Mouse (Mus musculus): ENCODE measurements around the gene Tspan3.

The Tspan3 gene

DNA sequence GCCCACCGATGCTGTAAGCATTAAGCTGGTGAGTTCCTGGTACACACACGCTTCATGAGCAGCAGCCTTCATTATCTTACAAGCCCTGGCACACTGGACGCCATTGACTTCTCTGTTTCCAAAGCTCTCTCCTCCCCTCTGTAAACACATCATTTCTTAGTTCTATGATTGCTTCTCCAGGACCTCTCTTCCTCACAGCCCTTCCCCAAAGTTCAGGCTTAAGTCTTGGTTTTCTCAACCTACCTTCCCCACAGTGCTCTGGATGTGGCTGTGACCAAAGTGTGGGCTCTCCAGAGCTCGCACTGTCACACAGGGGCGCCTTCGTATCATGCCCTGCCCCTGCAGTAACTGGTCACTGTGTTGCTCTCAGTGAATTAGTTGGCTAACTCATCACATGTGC, at the start of gene Tspan3:
TSS of gene Tspan3 (minus strand) at position 101 of the 400 bp plus-strand sequence.
- DNase-seq (ENCODE audit: low spot score) = no peak

- DNase-seq (ENCODE audit: low spot score) = peak; percentile 17
These were observed 48.4 kb upstream of the Tspan3 start for GRCm38 (mm10) chr9:56213451-56214291.

GRCm38 (mm10) chr9:56208817-56209216, 43.5 kb upstream of the Tspan3 start:
- peak; percentile 45 for DNase-seq (ENCODE audit: low spot score)

- no peak for DNase-seq (ENCODE audit: low spot score)
These were observed 42.2 kb upstream of the Tspan3 start for GRCm38 (mm10) chr9:56207516-56207915.

DNA sequence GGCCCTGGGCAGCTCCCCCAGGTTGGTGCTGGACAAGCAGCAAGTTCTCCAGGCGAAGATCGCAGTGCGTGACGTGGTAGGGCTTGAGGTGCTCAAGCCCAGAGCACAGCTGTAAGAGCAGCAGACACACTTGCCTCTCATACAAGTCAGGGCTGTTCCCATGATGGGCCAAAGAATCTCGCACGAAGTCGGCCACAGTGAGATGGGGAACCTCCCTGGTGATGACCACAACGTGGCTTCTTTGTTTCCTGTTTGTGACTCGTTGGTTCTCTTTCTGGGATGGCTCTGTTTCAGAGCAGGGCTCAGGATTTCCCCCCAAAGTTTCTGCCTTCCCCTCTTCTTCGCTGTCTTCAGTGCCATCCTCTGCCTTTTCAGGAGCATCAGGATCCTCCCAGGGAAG, 41.8 kb upstream of the Tspan3 start:
- DNase-seq (ENCODE audit: low spot score) = peak; percentile 18

DNA sequence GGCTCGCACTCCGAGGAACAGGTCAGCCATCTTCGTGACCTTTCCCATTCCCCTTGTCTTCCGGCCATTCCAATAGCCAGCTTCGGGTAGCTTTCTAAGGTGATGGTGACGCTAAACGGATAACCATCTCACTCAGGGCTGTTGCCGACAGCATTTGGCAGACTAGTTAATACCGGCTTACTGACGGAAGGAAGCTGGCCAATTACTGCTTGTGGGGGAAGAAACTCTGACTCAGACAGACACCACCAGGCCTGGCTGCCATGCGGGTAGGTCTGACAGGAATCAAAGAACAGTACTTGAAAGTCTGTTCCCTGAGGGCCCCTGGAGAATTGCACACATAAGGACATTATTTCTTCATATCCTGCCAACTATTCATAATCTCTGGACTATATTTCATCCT, 40.1 kb upstream of the Tspan3 start:
- DNase-seq (ENCODE audit: low spot score) = no peak

DNA sequence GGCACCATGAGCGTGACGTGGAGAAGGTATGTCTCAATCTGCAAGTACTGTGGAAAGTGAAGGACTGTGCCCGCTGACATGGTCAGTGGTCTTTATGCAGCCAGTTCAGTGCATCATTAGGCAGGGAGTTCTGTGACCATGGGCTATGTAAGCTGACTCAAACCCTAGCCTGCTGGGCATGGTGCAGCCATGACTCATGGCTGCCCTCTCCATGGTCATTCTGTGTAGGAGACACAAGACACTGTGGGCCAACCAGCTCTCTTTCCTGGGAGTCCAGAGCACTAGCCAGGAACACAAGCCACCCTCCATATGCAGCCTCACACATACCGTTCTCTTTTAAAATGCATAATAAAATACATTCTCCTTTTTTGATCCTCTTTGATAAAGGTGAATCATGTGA, 39.0 kb upstream of the Tspan3 start:
- no peak for DNase-seq (ENCODE audit: low spot score)

GRCm38 (mm10) chr9:56200645-56201314, 35.5 kb upstream of the Tspan3 start:
- DNase-seq (ENCODE audit: low spot score) = peak; percentile 76

DNA sequence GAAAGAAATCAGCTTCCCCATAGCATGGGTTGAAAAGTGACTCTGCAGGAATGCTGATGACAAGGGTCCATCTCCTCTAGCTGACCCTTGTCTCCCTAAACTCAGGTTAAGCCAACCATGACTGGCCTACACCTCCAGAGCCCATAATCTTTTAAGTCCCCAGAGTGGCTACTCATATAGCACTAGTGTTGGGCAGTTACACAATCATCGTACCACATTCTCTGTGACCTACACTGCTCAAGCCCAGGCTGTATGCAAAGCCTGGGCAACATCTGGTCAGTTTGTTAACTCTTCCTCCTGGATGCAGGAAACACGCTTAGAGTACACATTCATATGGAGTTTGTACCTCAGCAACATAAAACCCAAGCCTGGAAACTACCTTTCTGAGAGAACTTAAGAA, 34.9 kb upstream of the Tspan3 start:
- DNase-seq (ENCODE audit: low spot score) = no peak

GRCm38 (mm10) chr9:56196921-56197320, 31.6 kb upstream of the Tspan3 start:
- DNase-seq (ENCODE audit: low spot score) = no peak

GRCm38 (mm10) chr9:56195193-56195592, 29.9 kb upstream of the Tspan3 start:
- DNase-seq (ENCODE audit: low spot score) = no peak

GRCm38 (mm10) chr9:56191498-56192455, 26.5 kb upstream of the Tspan3 start:
- DNase-seq (ENCODE audit: low spot score) = no peak

DNA sequence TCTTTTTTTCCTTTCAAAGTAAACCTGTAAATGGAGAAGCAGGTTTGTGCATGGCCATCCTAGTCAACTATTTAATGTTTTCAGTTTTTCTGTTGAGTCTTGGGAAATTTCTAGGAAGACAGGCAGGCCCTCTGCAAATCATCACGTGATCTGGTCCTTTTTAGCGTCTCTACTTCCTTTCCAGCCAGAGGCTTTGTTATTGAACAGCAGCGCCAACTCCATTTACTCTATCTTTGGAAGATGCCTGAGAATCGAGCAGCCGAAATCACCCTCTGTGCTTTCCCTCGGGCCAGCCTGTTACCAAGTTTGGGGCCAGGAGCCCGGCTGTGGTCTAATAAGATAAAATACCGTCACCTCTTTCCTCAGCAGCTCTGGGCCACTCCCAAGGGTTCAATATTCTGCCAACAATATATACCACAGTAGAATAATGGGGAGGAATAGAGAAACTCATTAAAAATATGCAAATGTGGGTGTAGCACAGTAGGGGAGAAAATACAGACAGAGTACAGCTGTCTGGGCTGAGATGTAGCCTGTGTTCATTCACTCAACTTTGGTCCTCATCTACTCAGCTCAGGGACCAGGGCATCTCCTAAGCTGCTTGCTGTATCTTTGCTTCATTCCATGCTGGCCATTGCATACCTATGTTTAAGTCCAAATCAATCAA, 15.0 kb upstream of the Tspan3 start:
- DNase-seq (ENCODE audit: low spot score) = no peak

GRCm38 (mm10) chr9:56179416-56180117, 14.3 kb upstream of the Tspan3 start:
- DNase-seq (ENCODE audit: low spot score) = no peak

DNA sequence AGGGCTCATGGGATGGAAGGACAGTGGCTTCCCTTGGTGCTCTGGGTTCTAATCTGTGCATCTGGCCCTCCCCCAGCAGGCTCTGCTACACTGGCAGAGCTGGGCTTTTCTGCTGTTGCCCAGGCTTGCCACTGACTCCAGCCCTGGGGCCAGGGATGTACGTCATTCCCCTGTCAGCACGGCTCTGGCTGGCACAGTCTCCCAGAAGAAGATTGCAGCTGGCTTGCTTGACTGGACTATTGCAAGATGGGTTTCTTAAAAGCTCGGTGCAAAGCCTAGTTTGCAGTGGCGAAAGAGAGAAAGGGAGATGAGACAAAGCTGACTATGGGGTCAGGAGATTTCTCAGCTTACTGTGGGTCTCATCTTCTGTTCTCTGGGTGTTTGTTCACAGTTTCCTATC, 12.1 kb upstream of the Tspan3 start:
- no peak for DNase-seq (ENCODE audit: low spot score)

DNA sequence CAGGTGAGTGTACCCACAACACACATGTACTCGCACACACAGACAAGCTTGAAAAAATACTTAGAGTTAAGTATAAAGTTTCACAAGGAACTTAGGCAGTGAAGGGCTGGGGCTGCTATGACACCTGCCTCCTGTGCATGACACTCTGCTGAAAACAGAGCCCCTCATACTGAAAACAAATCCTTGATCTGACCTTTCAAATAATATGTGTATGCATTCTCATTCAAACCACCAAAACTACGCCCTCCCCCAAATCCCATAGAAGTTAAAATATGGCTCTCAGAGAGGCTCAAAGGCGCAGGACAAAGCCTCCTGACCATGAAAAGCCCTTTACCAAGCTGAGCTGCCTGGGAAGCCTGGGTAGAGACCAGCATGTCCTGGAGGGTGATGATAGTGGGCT, 10.0 kb upstream of the Tspan3 start:
- DNase-seq (ENCODE audit: low spot score) = no peak

DNA sequence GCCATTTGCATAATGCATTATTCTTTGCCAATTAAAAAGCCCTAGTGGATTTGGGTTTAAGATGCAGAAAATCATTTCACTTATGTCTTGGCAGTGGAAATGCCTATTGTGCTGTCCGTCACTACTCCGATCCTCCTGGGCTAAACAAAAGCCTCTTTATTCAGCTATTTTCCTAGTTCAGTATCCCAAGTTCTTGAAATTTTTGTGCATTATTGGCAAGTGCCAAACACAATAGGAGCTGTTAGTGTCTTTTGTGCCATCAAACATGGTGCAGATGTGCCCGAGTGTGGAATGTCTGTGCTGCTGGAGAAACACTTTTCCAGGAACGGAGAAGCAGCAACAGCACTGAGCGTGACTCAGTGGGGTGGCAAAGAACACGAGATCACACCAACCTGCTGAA, 2.4 kb upstream of the Tspan3 start:
- DNase-seq (ENCODE audit: low spot score) = no peak

- no peak for DNase-seq (ENCODE audit: low spot score)
These were observed 884 bp upstream of the Tspan3 start for GRCm38 (mm10) chr9:56166161-56166560.

DNA sequence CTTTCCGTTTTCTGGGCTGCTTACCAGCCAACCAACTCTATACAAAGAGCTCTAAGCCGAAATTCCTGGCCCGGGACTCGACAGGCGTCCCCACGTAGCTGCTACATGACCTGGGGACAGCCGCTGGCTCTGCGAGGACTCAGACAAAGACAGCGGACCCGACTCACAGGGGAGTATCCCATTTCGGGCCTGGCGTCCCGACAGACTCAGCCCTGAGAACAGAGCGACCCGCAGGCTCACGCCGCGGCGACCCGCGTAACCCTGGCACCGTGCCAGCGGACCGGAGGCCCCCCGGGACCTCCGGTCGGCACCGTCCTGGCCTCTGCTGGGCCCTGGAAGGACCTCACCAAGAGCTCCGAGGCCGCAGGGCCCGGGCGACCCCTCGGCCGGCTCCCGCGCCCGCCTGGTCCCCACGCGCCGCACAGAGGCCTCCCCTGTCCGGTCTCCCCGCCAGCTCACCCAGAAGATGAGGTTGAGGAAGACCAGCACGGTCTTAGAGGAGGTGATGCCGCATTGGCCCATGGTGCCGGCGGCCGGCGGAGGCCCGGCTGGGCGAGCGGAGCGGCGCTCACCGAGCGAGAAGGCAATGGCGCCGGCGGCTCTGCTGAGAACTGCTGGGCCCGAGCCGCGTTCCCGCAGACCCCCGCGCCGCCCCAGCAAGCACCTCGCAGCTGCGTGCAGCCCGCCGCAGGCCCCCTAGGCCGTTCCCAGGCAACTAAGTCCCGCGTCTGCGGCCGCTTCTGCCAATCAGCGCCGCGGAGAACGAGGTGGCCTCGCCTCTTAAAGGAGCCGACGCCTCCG, 4.7 kb downstream of the Tspan3 start:
- peak; percentile 85 for DNase-seq (ENCODE audit: low spot score)

- DNase-seq (ENCODE audit: low spot score) = no peak
These were observed 5.8 kb downstream of the Tspan3 start for GRCm38 (mm10) chr9:56159456-56159855.
